Mouse (Mus musculus): ENCODE results near the gene Cbfb. TPM values are rescaled to one million over a fixed set of nuclear protein-coding genes. Genes with fewer than 3 reads are reported as not detected.
"Not testable (repeated sequence)": the region's sequence is repeated elsewhere in the genome, so short reads cannot be mapped to it uniquely, and the experiment has no call there.

The Cbfb gene
- total and polyA plus RNA-seq, 2 experiments from 2014 or later, result 27.8 to 45.1 TPM

- Histone ChIP-seq H3K4me3 (ENCODE audit: low read length) (peak within 1 kb of the TSS; percentile 99), H3K4me2 (ENCODE audit: low read depth, low read length) (peak within 1 kb of the TSS; percentile 86), H3K27me3 (ENCODE audit: insufficient read depth, low read length) (no peaks in the 10 kb centered on the region), H3K36me3 (ENCODE audit: insufficient read depth, low read length) (no peaks in the 10 kb centered on the region), H3K27ac (peak within 1 kb of the TSS; percentile 81), H3K9ac (replicated peaks; ENCODE audit: low read length) (peak within 1 kb of the TSS; percentile 89), H3K9me3 (ENCODE audit: low read length) (no peaks in the 10 kb centered on the region), H3K4me1 (ENCODE audit: insufficient read depth, low read length) (peaks cover 16% of the 10 kb centered on the region; the same call in 1 of the 2 replicates)
- TF ChIP-seq CTCF (IDR thresholded peaks at IDR 0.05; ENCODE audit: low read depth), result no peak
- 2% methylated on average over 34 of the region's 34 CpGs for WGBS
- DNase-seq (ENCODE audit: low spot score) (peak; percentile 97), ATAC-seq (peak; percentile 97)
Measured at GRCm38 (mm10) chr8:105224413-105225271, 54.2 kb downstream of the Cbfb start, which contains the start of gene D230025D16Rik. Gene D230025D16Rik (plus strand): TSS chr8:105225145.

GRCm38 (mm10) chr8:105225272-105225593 lies 54.8 kb downstream of the Cbfb start:
- Histone ChIP-seq H3K27me3 (ENCODE audit: insufficient read depth, low read length) (no peaks in the 10 kb centered on the region), H3K4me2 (ENCODE audit: low read depth, low read length) (peak overlapping the region; percentile 86), H3K36me3 (ENCODE audit: insufficient read depth, low read length) (no peaks in the 10 kb centered on the region), H3K9me3 (ENCODE audit: low read length) (no peaks in the 10 kb centered on the region), H3K4me3 (ENCODE audit: low read length) (peak overlapping the region; percentile 99), H3K27ac (peak overlapping the region; percentile 81), H3K9ac (replicated peaks; ENCODE audit: low read length) (peak overlapping the region; percentile 89), H3K4me1 (ENCODE audit: insufficient read depth, low read length) (peaks cover 16% of the 10 kb centered on the region; the same call in 1 of the 2 replicates)
- DNase-seq (ENCODE audit: low spot score) (no peak), ATAC-seq (no peak)
- no peak for TF ChIP-seq CTCF (IDR thresholded peaks at IDR 0.05; ENCODE audit: low read depth)
- 0% methylated on average over 27 of the region's 27 CpGs for WGBS

GRCm38 (mm10) chr8:105225917-105226316 lies 55.4 kb downstream of the Cbfb start:
- Histone ChIP-seq H3K9me3 (ENCODE audit: low read length) (no peaks in the 10 kb centered on the region), H3K27me3 (ENCODE audit: insufficient read depth, low read length) (no peaks in the 10 kb centered on the region), H3K4me2 (ENCODE audit: low read depth, low read length) (peak overlapping the region; percentile 86), H3K4me3 (ENCODE audit: low read length) (peak overlapping the region; percentile 99), H3K9ac (replicated peaks; ENCODE audit: low read length) (peak overlapping the region; percentile 89), H3K36me3 (ENCODE audit: insufficient read depth, low read length) (no peaks in the 10 kb centered on the region), H3K27ac (no peak overlapping the region), H3K4me1 (ENCODE audit: insufficient read depth, low read length) (peaks cover 16% of the 10 kb centered on the region; the same call in 1 of the 2 replicates)
- ATAC-seq, result no peak
- WGBS, result 28% methylated on average over 6 of the region's 6 CpGs
- no peak for TF ChIP-seq CTCF (IDR thresholded peaks at IDR 0.05; ENCODE audit: low read depth)
- DNase-seq (ENCODE audit: low spot score), result no peak

- no peak for ATAC-seq
- no peak for TF ChIP-seq CTCF (IDR thresholded peaks at IDR 0.05; ENCODE audit: low read depth)
Measured at GRCm38 (mm10) chr8:105231503-105232320, 61.2 kb downstream of the Cbfb start.

GRCm38 (mm10) chr8:105232321-105232693 lies 61.8 kb downstream of the Cbfb start:
- H3K9ac ChIP-seq (replicated peaks; ENCODE audit: low read length); DNase-seq (ENCODE audit: low spot score); H3K4me2 ChIP-seq (ENCODE audit: low read depth, low read length); H3K4me1 ChIP-seq (ENCODE audit: insufficient read depth, low read length); H3K27ac ChIP-seq; H3K36me3 ChIP-seq (ENCODE audit: insufficient read depth, low read length); H3K27me3 ChIP-seq (ENCODE audit: insufficient read depth, low read length); H3K4me3 ChIP-seq (ENCODE audit: low read length); H3K9me3 ChIP-seq (ENCODE audit: low read length); ATAC-seq: not testable (repeated sequence)
- WGBS, result 97% methylated on average over 4 of the region's 4 CpGs

More at GRCm38 (mm10) chr8:105231503-105232320, 61.2 kb downstream of the Cbfb start:
- Histone ChIP-seq H3K9ac (replicated peaks; ENCODE audit: low read length) (no peak overlapping the region), H3K9me3 (ENCODE audit: low read length) (no peaks in the 10 kb centered on the region), H3K4me3 (ENCODE audit: low read length) (no peak overlapping the region), H3K36me3 (ENCODE audit: insufficient read depth, low read length) (no peaks in the 10 kb centered on the region; the same call in 1 of the 2 replicates), H3K27me3 (ENCODE audit: insufficient read depth, low read length) (no peaks in the 10 kb centered on the region), H3K4me2 (ENCODE audit: low read depth, low read length) (no peak overlapping the region), H3K27ac (no peak overlapping the region), H3K4me1 (ENCODE audit: insufficient read depth, low read length) (no peaks in the 10 kb centered on the region)
- DNase-seq (ENCODE audit: low spot score), result no peak
- WGBS, result 88% methylated on average over 12 of the region's 12 CpGs

GRCm38 (mm10) chr8:105233126-105233935 lies 62.9 kb downstream of the Cbfb start:
- H3K4me3 ChIP-seq (ENCODE audit: low read length), result no peak overlapping the region
- H3K27me3 ChIP-seq (ENCODE audit: insufficient read depth, low read length), result no peaks in the 10 kb centered on the region
- H3K27ac ChIP-seq, result no peak overlapping the region
- H3K4me1 ChIP-seq (ENCODE audit: insufficient read depth, low read length), result no peaks in the 10 kb centered on the region
- H3K4me2 ChIP-seq (ENCODE audit: low read depth, low read length), result no peak overlapping the region
- ATAC-seq (no peak), DNase-seq (ENCODE audit: low spot score) (no peak)
- no peaks in the 10 kb centered on the region for H3K9me3 ChIP-seq (ENCODE audit: low read length)
- WGBS, result 70% methylated on average over 1 of the region's 1 CpGs
- no peak overlapping the region for H3K9ac ChIP-seq (replicated peaks; ENCODE audit: low read length)
- no peaks in the 10 kb centered on the region; the same call in 1 of the 2 replicates for H3K36me3 ChIP-seq (ENCODE audit: insufficient read depth, low read length)
- no peak for TF ChIP-seq CTCF (IDR thresholded peaks at IDR 0.05; ENCODE audit: low read depth)
